Mouse (Mus musculus): ENCODE data around the gene Foxn3. TPM values are rescaled to one million over a fixed set of nuclear protein-coding genes. Genes with fewer than 3 reads are reported as not detected.

The Foxn3 gene
- polyA plus RNA-seq, 1 experiment from 2014 or later, result 60.5 TPM

DNA sequence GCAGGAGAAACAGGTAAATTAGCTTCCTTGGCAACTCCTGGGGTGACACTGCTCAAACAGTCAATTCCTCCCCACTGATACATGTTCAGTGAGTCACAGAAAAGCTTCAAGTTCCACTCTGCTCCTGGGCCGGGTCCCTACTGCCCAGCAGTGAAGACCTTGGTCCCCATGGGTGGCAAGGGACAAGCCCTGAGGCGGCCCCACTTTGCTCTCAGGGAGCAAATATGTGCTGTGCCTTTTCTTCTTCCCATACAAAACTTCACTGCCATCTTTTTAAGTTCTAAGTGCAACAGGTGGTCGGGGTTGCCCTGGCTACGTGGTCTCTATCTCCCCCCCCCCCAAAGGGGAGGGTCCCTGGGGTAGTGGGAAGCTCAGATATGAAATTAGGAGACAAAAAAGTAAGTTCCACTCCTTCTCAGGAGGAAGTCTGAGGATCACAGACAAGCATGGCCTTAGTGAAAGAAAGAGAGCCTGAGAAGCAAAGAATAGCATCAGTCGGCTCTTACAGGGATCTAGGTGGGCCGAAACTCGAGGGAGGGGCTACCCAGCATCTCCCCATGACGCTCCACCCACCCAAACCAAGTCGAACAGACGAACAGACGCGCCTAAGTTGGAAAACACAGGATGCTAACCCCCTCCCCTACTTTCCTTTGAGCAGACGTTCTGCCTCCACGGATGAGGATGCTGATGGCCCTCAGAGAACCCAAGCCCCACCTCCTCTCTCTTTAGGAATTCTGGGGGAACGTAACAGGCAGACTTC is 342.1 kb downstream of the Foxn3 start:
- 17% methylated on average over 15 of the region's 15 CpGs for WGBS
- Histone ChIP-seq H3K36me3 (ENCODE audit: control insufficient read depth, insufficient read depth, low read length) (no peaks in the 10 kb centered on the region), H3K4me3 (ENCODE audit: low read length) (no peak overlapping the region), H3K9me3 (ENCODE audit: control insufficient read depth, low read length) (no peaks in the 10 kb centered on the region), H3K27me3 (replicated peaks; ENCODE audit: control insufficient read depth, insufficient read depth, low read length) (no peaks in the 10 kb centered on the region), H3K9ac (ENCODE audit: low read depth, low read length) (no peak overlapping the region), H3K4me2 (ENCODE audit: low read length) (no peak overlapping the region), H3K27ac (ENCODE audit: low read depth, low read length) (no peak overlapping the region), H3K4me1 (ENCODE audit: control insufficient read depth, insufficient read depth, low read depth, low read length) (peaks cover 39% of the 10 kb centered on the region)
- no peak for ATAC-seq

GRCm38 (mm10) chr12:99220333-99220732 is 343.0 kb downstream of the Foxn3 start:
- no peaks in the 10 kb centered on the region for H3K9me3 ChIP-seq (ENCODE audit: control insufficient read depth, low read length)
- no peaks in the 10 kb centered on the region for H3K27me3 ChIP-seq (replicated peaks; ENCODE audit: control insufficient read depth, insufficient read depth, low read length)
- 16% methylated on average over 8 of the region's 8 CpGs for WGBS
- H3K4me3 ChIP-seq (ENCODE audit: low read length), result no peak overlapping the region
- no peaks in the 10 kb centered on the region for H3K36me3 ChIP-seq (ENCODE audit: control insufficient read depth, insufficient read depth, low read length)
- ATAC-seq, result peak; percentile 71
- H3K27ac ChIP-seq (ENCODE audit: low read depth, low read length), result no peak overlapping the region
- H3K4me2 ChIP-seq (ENCODE audit: low read length), result peak overlapping the region; percentile 29
- H3K4me1 ChIP-seq (ENCODE audit: control insufficient read depth, insufficient read depth, low read depth, low read length), result peaks cover 47% of the 10 kb centered on the region
- H3K9ac ChIP-seq (ENCODE audit: low read depth, low read length), result no peak overlapping the region

DNA sequence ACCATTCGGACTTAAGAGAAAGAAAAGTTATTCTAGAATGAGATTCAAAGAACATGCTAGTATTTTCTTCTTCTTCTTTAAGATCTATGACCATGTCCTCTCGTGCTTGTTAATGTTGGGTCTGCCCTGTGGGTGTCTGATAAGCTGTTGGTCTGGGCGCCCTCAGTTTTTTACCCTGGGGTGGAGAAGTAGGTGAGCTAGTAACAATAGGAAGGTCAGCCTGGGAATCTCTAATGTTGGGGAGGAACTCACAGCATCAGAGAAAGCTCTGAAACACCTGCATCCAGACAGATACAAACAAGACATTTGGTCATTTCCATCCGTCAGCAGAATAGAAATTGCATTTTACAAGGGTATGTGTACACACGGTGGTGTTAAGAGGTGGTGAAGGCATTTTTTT is 343.6 kb downstream of the Foxn3 start:
- Histone ChIP-seq H3K4me3 (ENCODE audit: low read length) (no peak overlapping the region), H3K36me3 (ENCODE audit: control insufficient read depth, insufficient read depth, low read length) (no peaks in the 10 kb centered on the region), H3K9ac (ENCODE audit: low read depth, low read length) (no peak overlapping the region), H3K9me3 (ENCODE audit: control insufficient read depth, low read length) (no peaks in the 10 kb centered on the region), H3K4me2 (ENCODE audit: low read length) (no peak overlapping the region), H3K4me1 (ENCODE audit: control insufficient read depth, insufficient read depth, low read depth, low read length) (peaks cover 43% of the 10 kb centered on the region), H3K27me3 (replicated peaks; ENCODE audit: control insufficient read depth, insufficient read depth, low read length) (no peaks in the 10 kb centered on the region), H3K27ac (ENCODE audit: low read depth, low read length) (no peak overlapping the region)
- ATAC-seq, result no peak
- 36% methylated on average over 5 of the region's 5 CpGs for WGBS

GRCm38 (mm10) chr12:99217145-99217698 is 346.2 kb downstream of the Foxn3 start:
- 77% methylated on average over 7 of the region's 7 CpGs for WGBS

DNA sequence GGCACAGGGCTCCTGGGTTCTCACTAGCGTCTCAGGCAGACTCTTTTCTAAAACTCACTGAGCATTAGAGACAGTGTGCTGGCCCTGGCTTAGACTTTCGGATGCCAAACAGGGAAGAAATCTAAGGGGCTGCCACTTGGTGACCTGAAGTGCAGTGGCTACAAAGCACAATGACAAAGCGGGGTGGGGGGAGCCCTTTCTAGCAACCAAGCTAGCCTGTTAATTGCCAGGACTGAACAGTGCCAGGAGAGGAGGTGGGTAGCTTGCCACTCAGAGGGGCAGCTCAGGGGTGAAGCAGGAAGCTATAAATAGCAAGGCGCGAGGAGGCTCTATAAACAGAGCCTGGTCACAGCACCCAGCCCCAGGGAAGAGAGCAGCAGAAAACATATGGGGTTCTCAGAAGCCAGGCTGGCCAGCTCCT is 347.0 kb downstream of the Foxn3 start:
- H3K27me3 ChIP-seq (replicated peaks; ENCODE audit: control insufficient read depth, insufficient read depth, low read length), result no peaks in the 10 kb centered on the region
- WGBS, result 33% methylated on average over 5 of the region's 5 CpGs
- H3K4me3 ChIP-seq (ENCODE audit: low read length), result no peak overlapping the region
- H3K4me2 ChIP-seq (ENCODE audit: low read length), result no peak overlapping the region
- H3K9ac ChIP-seq (ENCODE audit: low read depth, low read length), result 0 out of 2 replicates have a peak overlapping the region, but pooled peaks have one; percentile 23
- peak overlapping the region; percentile 9; the same call in 1 of the 2 replicates for H3K27ac ChIP-seq (ENCODE audit: low read depth, low read length)
- no peaks in the 10 kb centered on the region for H3K9me3 ChIP-seq (ENCODE audit: control insufficient read depth, low read length)
- ATAC-seq, result peak; percentile 25; the same call in 1 of the 2 replicates
- H3K4me1 ChIP-seq (ENCODE audit: control insufficient read depth, insufficient read depth, low read depth, low read length), result peaks cover 46% of the 10 kb centered on the region
- H3K36me3 ChIP-seq (ENCODE audit: control insufficient read depth, insufficient read depth, low read length), result no peaks in the 10 kb centered on the region

More at GRCm38 (mm10) chr12:99217145-99217698, 346.2 kb downstream of the Foxn3 start:
- Histone ChIP-seq H3K4me1 (ENCODE audit: control insufficient read depth, insufficient read depth, low read depth, low read length) (peaks cover 49% of the 10 kb centered on the region), H3K27ac (ENCODE audit: low read depth, low read length) (no peak overlapping the region), H3K4me3 (ENCODE audit: low read length) (no peak overlapping the region), H3K4me2 (ENCODE audit: low read length) (no peak overlapping the region), H3K27me3 (replicated peaks; ENCODE audit: control insufficient read depth, insufficient read depth, low read length) (no peaks in the 10 kb centered on the region), H3K36me3 (ENCODE audit: control insufficient read depth, insufficient read depth, low read length) (no peaks in the 10 kb centered on the region), H3K9me3 (ENCODE audit: control insufficient read depth, low read length) (no peaks in the 10 kb centered on the region), H3K9ac (ENCODE audit: low read depth, low read length) (no peak overlapping the region)
- ATAC-seq, result no peak

DNA sequence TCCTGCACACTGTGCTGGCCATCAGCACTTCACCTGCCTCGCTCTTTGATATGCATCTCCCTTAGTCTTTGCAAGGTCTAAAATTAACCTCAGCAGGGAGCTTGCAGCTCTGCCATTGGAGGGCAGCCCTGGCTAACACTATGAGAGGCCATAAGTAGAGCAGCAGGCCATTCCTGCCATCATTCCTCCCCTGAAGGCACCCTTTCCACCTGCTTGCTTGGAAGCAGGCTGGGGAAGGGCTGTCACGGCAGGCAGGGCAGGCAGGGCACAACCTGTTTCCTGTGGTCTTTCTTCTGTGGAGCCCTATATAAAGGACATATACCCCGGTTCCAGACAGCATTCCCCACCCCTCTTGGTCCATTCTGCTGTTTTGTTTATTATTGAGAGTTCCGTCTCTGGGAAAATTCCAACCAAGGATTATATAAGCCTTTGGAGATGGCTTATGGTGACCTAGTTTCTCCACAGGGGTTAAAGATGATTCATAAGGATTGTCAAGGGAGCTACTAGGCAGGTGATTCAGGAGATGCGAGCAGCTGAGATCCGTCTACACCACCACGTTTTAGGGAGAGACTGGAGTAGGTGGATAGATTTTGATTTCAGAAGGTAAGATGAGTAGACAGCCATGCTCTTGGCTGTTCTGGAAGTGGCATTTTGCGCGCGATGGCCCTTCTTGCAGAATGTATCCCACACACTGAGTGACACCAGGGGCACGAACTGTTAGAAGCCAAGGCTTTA is 347.7 kb downstream of the Foxn3 start:
- H3K9me3 ChIP-seq (ENCODE audit: control insufficient read depth, low read length), result no peaks in the 10 kb centered on the region
- no peaks in the 10 kb centered on the region for H3K36me3 ChIP-seq (ENCODE audit: control insufficient read depth, insufficient read depth, low read length)
- H3K4me2 ChIP-seq (ENCODE audit: low read length), result no peak overlapping the region
- 0 out of 2 replicates have a peak overlapping the region, but pooled peaks have one; percentile 23 for H3K9ac ChIP-seq (ENCODE audit: low read depth, low read length)
- no peaks in the 10 kb centered on the region for H3K27me3 ChIP-seq (replicated peaks; ENCODE audit: control insufficient read depth, insufficient read depth, low read length)
- no peak for ATAC-seq
- 58% methylated on average over 11 of the region's 11 CpGs for WGBS
- no peak overlapping the region for H3K4me3 ChIP-seq (ENCODE audit: low read length)
- peak overlapping the region; percentile 9; the same call in 1 of the 2 replicates for H3K27ac ChIP-seq (ENCODE audit: low read depth, low read length)
- peaks cover 41% of the 10 kb centered on the region for H3K4me1 ChIP-seq (ENCODE audit: control insufficient read depth, insufficient read depth, low read depth, low read length)

- 46% methylated on average over 5 of the region's 5 CpGs for WGBS
- H3K4me2 ChIP-seq (ENCODE audit: low read length), result no peak overlapping the region
These were observed 349.3 kb downstream of the Foxn3 start for GRCm38 (mm10) chr12:99214098-99214497.

DNA sequence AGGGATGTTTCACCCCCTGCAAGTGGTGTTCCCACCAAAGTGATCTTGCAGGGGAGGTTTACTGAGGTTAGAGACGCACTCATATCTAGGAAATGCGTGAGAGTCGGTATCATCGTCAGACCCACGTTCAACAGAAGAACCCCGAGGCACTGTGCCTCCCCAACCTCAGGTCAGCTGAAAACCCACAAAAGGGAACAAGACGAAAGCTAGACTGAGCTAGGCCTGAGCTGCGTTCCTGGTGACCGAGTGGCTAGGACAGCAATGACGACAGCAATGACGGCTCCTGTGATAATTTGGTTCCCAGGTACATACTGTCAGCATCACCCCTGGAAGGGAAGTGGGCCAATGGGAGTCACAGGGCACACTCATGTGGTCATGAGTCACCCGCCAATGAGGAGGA is 350.2 kb downstream of the Foxn3 start:
- H3K36me3 ChIP-seq (ENCODE audit: control insufficient read depth, insufficient read depth, low read length), result no peaks in the 10 kb centered on the region
- no peak for ATAC-seq

More at GRCm38 (mm10) chr12:99214098-99214497, 349.3 kb downstream of the Foxn3 start:
- no peaks in the 10 kb centered on the region for H3K9me3 ChIP-seq (ENCODE audit: control insufficient read depth, low read length)
- H3K27me3 ChIP-seq (replicated peaks; ENCODE audit: control insufficient read depth, insufficient read depth, low read length), result no peaks in the 10 kb centered on the region
- no peaks in the 10 kb centered on the region for H3K36me3 ChIP-seq (ENCODE audit: control insufficient read depth, insufficient read depth, low read length)
- peaks cover 28% of the 10 kb centered on the region for H3K4me1 ChIP-seq (ENCODE audit: control insufficient read depth, insufficient read depth, low read depth, low read length)
- no peak overlapping the region for H3K4me3 ChIP-seq (ENCODE audit: low read length)
- H3K27ac ChIP-seq (ENCODE audit: low read depth, low read length), result no peak overlapping the region
- no peak overlapping the region for H3K9ac ChIP-seq (ENCODE audit: low read depth, low read length)
- no peak for ATAC-seq

GRCm38 (mm10) chr12:99209801-99210200 is 353.6 kb downstream of the Foxn3 start:
- H3K27me3 ChIP-seq (replicated peaks; ENCODE audit: control insufficient read depth, insufficient read depth, low read length), result no peaks in the 10 kb centered on the region
- WGBS, result 82% methylated on average over 8 of the region's 8 CpGs
- H3K4me2 ChIP-seq (ENCODE audit: low read length), result no peak overlapping the region
- no peaks in the 10 kb centered on the region for H3K36me3 ChIP-seq (ENCODE audit: control insufficient read depth, insufficient read depth, low read length)
- H3K9me3 ChIP-seq (ENCODE audit: control insufficient read depth, low read length), result no peaks in the 10 kb centered on the region
- no peak overlapping the region for H3K4me3 ChIP-seq (ENCODE audit: low read length)
- peaks cover 7% of the 10 kb centered on the region for H3K4me1 ChIP-seq (ENCODE audit: control insufficient read depth, insufficient read depth, low read depth, low read length)
- H3K9ac ChIP-seq (ENCODE audit: low read depth, low read length), result no peak overlapping the region
- no peak overlapping the region for H3K27ac ChIP-seq (ENCODE audit: low read depth, low read length)
- no peak for ATAC-seq

More for the DNA sequence above, 350.2 kb downstream of the Foxn3 start:
- H3K4me1 ChIP-seq (ENCODE audit: control insufficient read depth, insufficient read depth, low read depth, low read length), result peaks cover 28% of the 10 kb centered on the region
- no peak overlapping the region for H3K27ac ChIP-seq (ENCODE audit: low read depth, low read length)
- H3K27me3 ChIP-seq (replicated peaks; ENCODE audit: control insufficient read depth, insufficient read depth, low read length), result no peaks in the 10 kb centered on the region
- no peak overlapping the region for H3K4me3 ChIP-seq (ENCODE audit: low read length)
- no peak overlapping the region for H3K9ac ChIP-seq (ENCODE audit: low read depth, low read length)
- no peak overlapping the region for H3K4me2 ChIP-seq (ENCODE audit: low read length)
- 95% methylated on average over 12 of the region's 12 CpGs for WGBS
- H3K9me3 ChIP-seq (ENCODE audit: control insufficient read depth, low read length), result no peaks in the 10 kb centered on the region
